Mouse (Mus musculus) testis, adult 10 weeks (tissue): ENCODE measurements around the gene Crebrf. TPM values are rescaled to one million over a fixed set of nuclear protein-coding genes. Genes with fewer than 3 reads are reported as not detected.

ENCODE experiments used
- polyA plus RNA-seq: library from polyadenylated mRNA; stranded (reverse); fragments of 350-450 nt; fragmentation: Illumina TruSeq; extraction: RNeasy Lipid Tissue Mini Kit (QIAGEN cat#74804); gene quantifications from one replicate; pipeline ENCODE4 v1.2.3, GENCODE M21; 2014; ENCODE audit warnings: low read depth, low replicate concordance

The Crebrf gene
- polyA plus RNA-seq: 85.1 TPM

DNA sequence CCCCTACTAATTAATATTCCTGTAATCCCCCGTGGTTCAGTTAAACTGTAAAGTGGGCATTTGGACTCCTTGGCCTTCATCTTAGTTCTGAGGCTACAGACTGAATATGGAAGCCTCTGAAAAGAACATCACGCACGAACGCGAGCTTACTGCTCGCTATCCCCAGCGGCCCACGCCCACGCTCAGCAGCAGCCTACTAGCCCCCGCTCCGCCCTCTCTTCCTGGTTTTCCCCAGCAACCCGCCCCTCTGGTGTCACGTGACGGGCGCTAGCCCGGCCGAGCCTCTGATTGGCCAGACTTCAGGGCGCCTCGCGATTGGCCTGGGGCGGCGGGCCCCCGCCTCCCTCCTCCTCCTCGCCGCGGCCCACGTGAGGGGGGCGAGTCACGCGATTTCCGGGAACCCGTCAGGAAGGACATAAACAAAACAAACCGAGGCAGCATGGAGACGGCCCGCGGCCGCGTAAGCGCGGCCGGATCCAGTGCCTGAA, at the start of gene Crebrf:
Gene Crebrf (plus strand): TSS at position 380 of the 488 bp plus-strand sequence.

DNA sequence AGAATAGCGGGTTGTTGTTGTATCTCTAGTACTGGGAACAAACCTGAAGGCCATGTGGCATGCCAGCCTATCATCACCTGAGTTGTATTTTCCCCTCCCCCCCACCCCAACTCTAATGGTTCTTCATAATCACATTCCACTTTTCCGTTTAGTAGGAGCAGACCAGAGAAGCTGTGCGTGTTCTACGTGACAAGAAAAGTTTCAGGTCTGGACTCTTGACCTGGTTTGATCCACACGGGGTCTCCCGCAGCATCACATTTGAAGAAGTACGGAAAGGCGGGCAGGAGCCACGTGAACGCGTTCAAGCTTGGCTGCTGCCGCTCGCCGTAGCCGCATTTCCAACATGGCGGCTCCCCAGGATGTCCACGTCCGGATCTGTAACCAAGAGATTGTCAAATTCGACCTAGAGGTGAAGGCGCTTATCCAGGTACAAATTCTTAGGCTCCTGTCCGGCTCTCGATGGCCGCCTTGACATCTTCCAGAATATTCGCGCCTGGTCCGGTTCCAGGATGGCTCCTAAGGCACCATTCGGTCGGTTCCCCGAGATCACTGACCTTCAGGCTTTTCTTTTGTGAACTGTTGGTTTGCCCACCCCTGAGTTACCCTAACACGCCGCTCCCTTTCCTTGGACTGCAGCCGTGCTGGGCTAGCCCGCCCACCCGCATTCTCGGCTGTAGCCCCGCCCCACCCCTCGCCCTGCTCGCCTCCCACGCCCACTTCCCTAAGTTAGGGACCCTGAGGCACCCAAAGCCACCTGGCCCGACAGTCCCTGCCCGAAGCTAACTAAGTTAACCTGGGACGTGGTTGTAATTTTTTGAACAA, 65.5 kb downstream of the Crebrf start, which contains the start of gene Bnip1:
Gene Bnip1 (plus strand): TSS at position 317 of the 822 bp plus-strand sequence.

Other genes starting within 250 kb of the Crebrf start
- gene Ergic1, start 154.2 kb upstream of the Crebrf start, polyA plus RNA-seq: 13.9 TPM
- gene Dusp1, start 153.5 kb upstream of the Crebrf start, polyA plus RNA-seq: 5.2 TPM
- 23.1 TPM for gene Atp6v0e, start 52.4 kb upstream of the Crebrf start, polyA plus RNA-seq
- gene Bnip1, start 65.4 kb downstream of the Crebrf start, polyA plus RNA-seq: 20.4 TPM
- gene Nkx2-5, start 129.4 kb downstream of the Crebrf start, polyA plus RNA-seq: not detected
- 0.85 TPM for gene Kifc5b, start 201.4 kb downstream of the Crebrf start, polyA plus RNA-seq
- 8.5 TPM for gene Phf1, start 217.4 kb downstream of the Crebrf start, polyA plus RNA-seq
- gene Cuta, start 223.9 kb downstream of the Crebrf start, polyA plus RNA-seq: 4.3 TPM
- 6.9 TPM for gene Syngap1, start 225.6 kb downstream of the Crebrf start, polyA plus RNA-seq